Mouse (Mus musculus) megakaryocyte, embryonic 14.5 days (primary cell): ENCODE data around the gene Sulf2.

Experiments used
- FLI1 ChIP-seq: IDR thresholded peaks from 2 replicates; pipeline ENCODE4 v1.6.1; 2012; ENCODE audit warnings: low read length, inconsistent platforms, mixed read lengths
- GATA1 ChIP-seq: IDR thresholded peaks from 3 replicates; pipeline ENCODE4 v1.6.1; 2012; ENCODE audit warnings: mixed read lengths, low read length, inconsistent platforms, borderline replicate concordance

DNA sequence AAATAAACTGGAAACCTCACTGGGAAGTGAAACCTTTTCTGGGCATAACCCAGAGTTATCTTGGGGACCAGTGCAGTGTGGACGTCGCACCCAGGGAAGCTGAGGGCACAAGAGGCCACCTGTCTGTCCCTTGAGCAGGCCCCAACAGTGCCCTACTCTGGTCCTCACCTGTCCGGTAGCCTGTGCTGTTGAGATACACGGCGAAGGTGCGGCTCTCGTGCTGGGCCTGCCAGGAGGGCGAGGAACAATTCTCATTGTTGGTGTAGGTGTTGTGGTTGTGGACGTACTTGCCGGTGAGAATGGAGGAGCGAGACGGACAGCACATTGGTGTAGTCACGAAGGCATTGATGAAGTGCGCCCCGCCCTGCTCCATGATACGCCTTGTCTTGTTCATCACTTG lies 38.8 kb downstream of the Sulf2 start:
- TF ChIP-seq FLI1 = no peak
- TF ChIP-seq GATA1 = no peak
